Mouse (Mus musculus): ENCODE measurements around the gene Olfr726. TPM values are rescaled to one million over a fixed set of nuclear protein-coding genes. Genes with fewer than 3 reads are reported as not detected.

The Olfr726 gene
- total RNA-seq (2021), result not detected
- long read RNA-seq, experiment 1, result 0 reads
- long read RNA-seq, experiment 2, result 0 reads

- no peak for DNase-seq
- intact Hi-C loops (cut with DNase I), result no loop called here
Measured at GRCm38 (mm10) chr14:50090853-50091252, at the start of gene Olfr726. TSS of gene Olfr726 (minus strand) at chr14:50090953.

- no peak for DNase-seq
- intact Hi-C loops (cut with DNase I), result no loop called here
Measured at GRCm38 (mm10) chr14:50122886-50123285, 32.1 kb upstream of the Olfr726 start, which contains the start of gene Olfr727. TSS of gene Olfr727 (plus strand) at chr14:50123186.

- DNase-seq, result no peak
- intact Hi-C loops (cut with DNase I), result no loop called here
Measured at GRCm38 (mm10) chr14:50062733-50063104, 28.0 kb downstream of the Olfr726 start.

- intact Hi-C loops (cut with DNase I), result no loop called here
Measured at GRCm38 (mm10) chr14:50061955-50062732, 28.6 kb downstream of the Olfr726 start.

GRCm38 (mm10) chr14:50061590-50061954, 29.2 kb downstream of the Olfr726 start:
- intact Hi-C loops (cut with DNase I), result no loop called here
- peak in 1 of 2 experiments; percentile 2 for DNase-seq

More at GRCm38 (mm10) chr14:50061955-50062732, 28.6 kb downstream of the Olfr726 start:
- peak; percentile 42 to 44 for DNase-seq

- intact Hi-C loops (cut with DNase I), result no loop called here
- DNase-seq, result no peak
Measured at GRCm38 (mm10) chr14:50061179-50061578, 29.6 kb downstream of the Olfr726 start.

- intact Hi-C loops (cut with DNase I), result no loop called here
- no peak for DNase-seq
Measured at GRCm38 (mm10) chr14:50040275-50040674, 50.5 kb downstream of the Olfr726 start, which contains the start of gene Olfr725. TSS of gene Olfr725 (minus strand) at chr14:50040375.

Other genes with a start within 250 kb of the Olfr726 start
- not detected for gene Olfr722, start 189.0 kb downstream of the Olfr726 start, total RNA-seq (2021)
- gene Olfr723, start 159.2 kb downstream of the Olfr726 start, total RNA-seq (2021), result not detected
- gene Olfr724, start 127.7 kb downstream of the Olfr726 start, total RNA-seq (2021), result not detected
- not detected for gene Olfr725, start 50.6 kb downstream of the Olfr726 start, total RNA-seq (2021)
- gene Olfr727, start 32.2 kb upstream of the Olfr726 start, total RNA-seq (2021), result not detected
- not detected for gene Olfr728, start 51.7 kb upstream of the Olfr726 start, total RNA-seq (2021)
- not detected for gene Olfr729, start 62.0 kb upstream of the Olfr726 start, total RNA-seq (2021)
- not detected for gene Olfr730, start 97.2 kb upstream of the Olfr726 start, total RNA-seq (2021)
- not detected for gene Olfr731, start 150.9 kb upstream of the Olfr726 start, total RNA-seq (2021)
- gene Olfr732, start 193.3 kb upstream of the Olfr726 start, total RNA-seq (2021), result not detected
- gene Olfr733, start 210.6 kb upstream of the Olfr726 start, total RNA-seq (2021), result not detected
- not detected for gene Olfr734, start 235.8 kb upstream of the Olfr726 start, total RNA-seq (2021)

Data from heart, postnatal 14 days (tissue).